Mouse (Mus musculus): ENCODE measurements around the gene Il11. TPM values are rescaled to one million over a fixed set of nuclear protein-coding genes. Genes with fewer than 3 reads are reported as not detected.
"Not testable (repeated sequence)": the region's sequence is repeated elsewhere in the genome, so short reads cannot be mapped to it uniquely, and the experiment has no call there.

Il11 gene
- polyA plus RNA-seq (2012; ENCODE audit: insufficient read depth, insufficient read length, low replicate concordance, missing spikeins): not detected in 2 replicates

GRCm38 (mm10) chr7:4782759-4783158 is at the start of gene Il11, which contains the start of gene Tmem190:
Il11 (minus strand) TSS chr7:4782859.
Tmem190 (plus strand) TSS chr7:4782937.
- TF ChIP-seq CTCF (IDR thresholded peaks at IDR 0.05; ENCODE audit: insufficient read depth, low read depth, low read length) (no peak), POLR2A (IDR thresholded peaks at IDR 0.05; ENCODE audit: insufficient read depth, low read depth, low read length) (no peak)
- H3K4me1 ChIP-seq (ENCODE audit: control insufficient read depth, insufficient read depth, low read length): no peaks in the 10 kb centered on the region
- H3K27ac ChIP-seq (ENCODE audit: insufficient read depth, low read depth, low read length): no peak within 1 kb of the TSS
- H3K4me3 ChIP-seq (ENCODE audit: insufficient read depth, low read depth, low read length): no peak within 1 kb of the TSS
- WGBS: 84% methylated on average over 2 of the region's 2 CpGs

- 27% methylated on average over 12 of the region's 12 CpGs for WGBS
- Histone ChIP-seq H3K4me1 (ENCODE audit: control insufficient read depth, insufficient read depth, low read length) (no peaks in the 10 kb centered on the region), H3K27ac (ENCODE audit: insufficient read depth, low read depth, low read length) (no peak overlapping the region), H3K4me3 (ENCODE audit: insufficient read depth, low read depth, low read length) (no peak overlapping the region)
- no peak for TF ChIP-seq CTCF (IDR thresholded peaks at IDR 0.05; ENCODE audit: insufficient read depth, low read depth, low read length)
- TF ChIP-seq POLR2A (IDR thresholded peaks at IDR 0.05; ENCODE audit: insufficient read depth, low read depth, low read length): no peak
These were observed 47.8 kb upstream of the Il11 start for GRCm38 (mm10) chr7:4830476-4830875.

GRCm38 (mm10) chr7:4825365-4825764 is 42.7 kb upstream of the Il11 start:
- 60% methylated on average over 4 of the region's 4 CpGs for WGBS
- TF ChIP-seq CTCF (IDR thresholded peaks at IDR 0.05; ENCODE audit: insufficient read depth, low read depth, low read length) (no peak), POLR2A (IDR thresholded peaks at IDR 0.05; ENCODE audit: insufficient read depth, low read depth, low read length) (no peak)
- Histone ChIP-seq H3K27ac (ENCODE audit: insufficient read depth, low read depth, low read length) (no peak overlapping the region), H3K4me1 (ENCODE audit: control insufficient read depth, insufficient read depth, low read length) (no peaks in the 10 kb centered on the region), H3K4me3 (ENCODE audit: insufficient read depth, low read depth, low read length) (no peak overlapping the region)

GRCm38 (mm10) chr7:4822162-4822907 is 39.7 kb upstream of the Il11 start:
- TF ChIP-seq CTCF (IDR thresholded peaks at IDR 0.05; ENCODE audit: insufficient read depth, low read depth, low read length) (no peak), POLR2A (IDR thresholded peaks at IDR 0.05; ENCODE audit: insufficient read depth, low read depth, low read length) (no peak)
- no peak overlapping the region for H3K4me3 ChIP-seq (ENCODE audit: insufficient read depth, low read depth, low read length)
- no peaks in the 10 kb centered on the region for H3K4me1 ChIP-seq (ENCODE audit: control insufficient read depth, insufficient read depth, low read length)
- WGBS: 62% methylated on average over 6 of the region's 6 CpGs
- no peak overlapping the region for H3K27ac ChIP-seq (ENCODE audit: insufficient read depth, low read depth, low read length)

GRCm38 (mm10) chr7:4821690-4822089 is 39.0 kb upstream of the Il11 start:
- Histone ChIP-seq H3K4me3 (ENCODE audit: insufficient read depth, low read depth, low read length) (no peak overlapping the region), H3K27ac (ENCODE audit: insufficient read depth, low read depth, low read length) (no peak overlapping the region), H3K4me1 (ENCODE audit: control insufficient read depth, insufficient read depth, low read length) (no peaks in the 10 kb centered on the region)
- TF ChIP-seq POLR2A (IDR thresholded peaks at IDR 0.05; ENCODE audit: insufficient read depth, low read depth, low read length) (no peak), CTCF (IDR thresholded peaks at IDR 0.05; ENCODE audit: insufficient read depth, low read depth, low read length) (no peak)
- WGBS: 50% methylated on average over 4 of the region's 4 CpGs

GRCm38 (mm10) chr7:4820925-4821324 is 38.3 kb upstream of the Il11 start:
- not testable (repeated sequence) for H3K4me3 ChIP-seq (ENCODE audit: insufficient read depth, low read depth, low read length); H3K4me1 ChIP-seq (ENCODE audit: control insufficient read depth, insufficient read depth, low read length); H3K27ac ChIP-seq (ENCODE audit: insufficient read depth, low read depth, low read length)
- WGBS: 90% methylated on average over 7 of the region's 7 CpGs

- peaks cover 3% of the 10 kb centered on the region; the same call in 1 of the 2 replicates for H3K4me1 ChIP-seq (ENCODE audit: control insufficient read depth, insufficient read depth, low read length)
- H3K27ac ChIP-seq (ENCODE audit: insufficient read depth, low read depth, low read length): no peak overlapping the region
- H3K4me3 ChIP-seq (ENCODE audit: insufficient read depth, low read depth, low read length): no peak overlapping the region
- TF ChIP-seq CTCF (IDR thresholded peaks at IDR 0.05; ENCODE audit: insufficient read depth, low read depth, low read length) (no peak), POLR2A (IDR thresholded peaks at IDR 0.05; ENCODE audit: insufficient read depth, low read depth, low read length) (no peak)
These were observed 33.9 kb upstream of the Il11 start for GRCm38 (mm10) chr7:4816559-4816958.

GRCm38 (mm10) chr7:4813105-4813791 is 30.6 kb upstream of the Il11 start:
- 23% methylated on average over 8 of the region's 8 CpGs for WGBS
- Histone ChIP-seq H3K4me1 (ENCODE audit: control insufficient read depth, insufficient read depth, low read length) (peaks cover 10% of the 10 kb centered on the region), H3K4me3 (ENCODE audit: insufficient read depth, low read depth, low read length) (peak overlapping the region; percentile 53), H3K27ac (ENCODE audit: insufficient read depth, low read depth, low read length) (peak overlapping the region; percentile 91)
- TF ChIP-seq POLR2A (IDR thresholded peaks at IDR 0.05; ENCODE audit: insufficient read depth, low read depth, low read length) (no peak), CTCF (IDR thresholded peaks at IDR 0.05; ENCODE audit: insufficient read depth, low read depth, low read length) (no peak)

GRCm38 (mm10) chr7:4812303-4813104 is 29.8 kb upstream of the Il11 start, which contains the start of gene Ube2s:
Ube2s (minus strand) TSS chr7:4812590.
- Histone ChIP-seq H3K4me1 (ENCODE audit: control insufficient read depth, insufficient read depth, low read length) (peaks cover 10% of the 10 kb centered on the region), H3K4me3 (ENCODE audit: insufficient read depth, low read depth, low read length) (peak within 1 kb of the TSS; percentile 94), H3K27ac (ENCODE audit: insufficient read depth, low read depth, low read length) (peak within 1 kb of the TSS; percentile 97)
- WGBS: under 1% methylated on average over 62 of the region's 62 CpGs
- TF ChIP-seq CTCF (IDR thresholded peaks at IDR 0.05; ENCODE audit: insufficient read depth, low read depth, low read length): no peak
- peak; percentile 84 for TF ChIP-seq POLR2A (IDR thresholded peaks at IDR 0.05; ENCODE audit: insufficient read depth, low read depth, low read length)
